Mouse (Mus musculus) G1E (cell line): ENCODE measurements around the gene Icam4.

ENCODE experiments used
- CTCF ChIP-seq: IDR thresholded peaks from 2 replicates; pipeline ENCODE4 v1.5.1; 2012; ENCODE audit warnings: low read depth, low read length, inconsistent platforms, mixed read lengths
- GATA1 ChIP-seq: IDR thresholded peaks from 2 replicates; pipeline ENCODE4 v1.6.1; 2012; ENCODE audit warnings: borderline replicate concordance, low read length, inconsistent platforms, mixed read lengths
- TAL1 ChIP-seq: conservative IDR thresholded peaks from 2 replicates; pipeline ENCODE4 v1.6.1; 2012; ENCODE audit warnings: low read depth, low read length, inconsistent platforms, mixed read lengths

DNA sequence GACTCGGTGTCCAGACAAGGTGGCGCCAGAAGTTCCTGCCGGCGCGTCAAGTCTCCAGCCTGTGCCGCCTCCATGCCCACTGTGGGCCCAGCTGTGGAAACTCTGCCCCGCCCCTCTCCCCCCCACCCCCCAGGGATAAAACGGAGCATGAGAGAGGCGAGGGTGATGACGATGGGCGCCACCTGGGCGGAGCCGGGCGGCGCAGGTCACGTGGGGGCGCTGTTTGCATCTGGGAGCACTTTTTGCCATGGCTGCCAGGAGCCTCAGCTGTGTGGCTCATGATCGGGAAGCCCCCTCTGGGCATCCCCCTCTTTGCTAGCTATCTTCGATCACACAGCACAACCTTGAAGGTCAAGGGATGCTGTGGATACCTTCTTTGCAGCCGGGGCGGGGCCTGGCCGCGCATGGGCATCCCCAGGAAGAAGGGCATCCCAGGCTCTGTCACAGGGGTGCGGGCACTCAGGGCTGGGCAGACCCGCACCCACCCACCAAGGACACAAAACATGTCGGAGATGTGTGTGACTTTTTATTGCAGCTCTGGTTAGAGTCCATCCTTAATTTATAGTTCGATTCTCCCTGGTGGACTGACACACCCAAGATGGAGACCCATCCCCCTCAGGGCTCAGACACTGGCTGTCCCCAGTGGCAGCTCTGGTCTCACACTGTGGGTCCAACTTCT lies 38.0 kb downstream of the Icam4 start, which contains the start of gene Zglp1:
- TF ChIP-seq CTCF (no peak), GATA1 (no peak), TAL1 (no peak)
